Mouse (Mus musculus): ENCODE measurements around the gene Slc26a9.
"Not testable (repeated sequence)": the region's sequence is repeated elsewhere in the genome, so short reads cannot be mapped to it uniquely, and the experiment has no call there.

The Slc26a9 gene

DNA sequence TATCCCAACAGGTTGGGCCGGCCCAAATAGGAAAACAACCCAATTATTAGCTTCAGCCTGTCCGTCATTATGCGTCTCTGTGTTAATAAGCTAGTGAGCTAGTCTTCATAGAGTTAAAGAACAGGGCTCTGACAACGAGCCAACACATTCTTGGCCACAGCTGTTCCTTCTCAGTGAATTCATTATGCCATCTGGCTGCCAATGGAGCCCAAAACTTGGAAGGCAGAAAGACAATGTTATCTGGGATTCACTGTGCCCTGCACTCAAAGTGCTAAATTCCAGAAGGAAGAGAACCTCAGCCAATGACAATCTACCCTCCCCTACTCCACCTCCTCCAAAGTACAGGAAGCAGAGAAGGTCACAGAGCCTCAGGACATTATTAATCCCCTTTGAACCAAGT lies 26.8 kb downstream of the Slc26a9 start:
- DNase-seq: peak; percentile 86

DNA sequence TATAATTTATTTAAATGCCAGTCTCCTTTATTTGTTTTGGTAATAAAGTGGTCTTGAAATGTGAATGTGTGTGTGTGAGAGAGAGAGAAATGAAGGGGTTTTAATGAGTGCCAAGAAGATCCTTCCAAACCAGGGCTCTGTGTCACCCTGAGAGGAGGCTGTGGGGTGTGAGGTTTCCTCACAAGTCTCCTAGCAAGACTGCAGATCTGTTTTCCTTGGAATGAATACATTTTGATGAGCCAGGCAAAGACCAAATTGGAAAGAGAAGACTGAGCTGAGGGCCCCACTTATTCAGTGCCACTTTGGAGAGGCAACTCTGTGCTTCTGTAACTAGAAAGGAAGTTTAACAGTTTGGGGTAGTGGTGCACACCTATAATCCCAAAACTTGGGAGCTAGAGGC lies 27.6 kb downstream of the Slc26a9 start:
- DNase-seq: no peak

DNA sequence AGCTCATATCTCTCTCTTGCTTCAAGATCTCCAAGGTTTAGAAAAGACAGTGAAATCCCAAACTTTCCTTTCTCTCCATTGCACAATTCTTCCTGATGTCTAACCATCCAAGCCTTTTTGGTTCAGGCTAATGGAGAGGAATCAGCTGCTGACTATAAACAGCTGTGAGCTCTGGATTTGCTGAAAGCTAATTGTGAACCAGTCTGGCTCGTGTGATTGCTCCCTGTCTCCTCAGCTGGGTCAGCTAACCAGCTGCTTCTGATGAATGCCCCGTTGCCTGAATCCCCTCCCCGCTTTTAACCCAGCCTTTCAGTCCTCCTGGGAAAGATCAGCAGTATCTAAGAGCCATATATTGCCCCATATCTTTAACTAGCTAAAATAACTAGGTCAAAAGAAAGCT lies 50.8 kb downstream of the Slc26a9 start:
- peak; percentile 1 for DNase-seq

DNA sequence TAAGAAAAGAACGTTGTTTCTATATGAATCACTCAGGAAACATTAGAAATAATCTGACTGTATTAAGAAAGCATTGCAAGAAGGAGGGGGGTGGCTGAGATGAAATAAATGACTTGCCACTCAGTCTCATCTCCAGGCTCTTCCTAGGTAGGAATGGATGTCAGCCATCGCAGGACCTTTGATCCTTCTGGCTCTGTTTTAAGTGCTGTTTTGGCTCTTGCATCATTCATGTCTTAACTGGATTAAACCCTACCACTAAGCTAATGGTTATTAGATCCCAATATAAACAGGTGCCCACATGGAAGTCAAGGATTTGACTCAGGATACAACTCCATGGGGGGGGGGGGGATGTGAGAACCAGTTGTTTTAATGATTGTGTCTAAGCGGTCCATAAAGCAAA lies 51.3 kb downstream of the Slc26a9 start:
- peak; percentile 6 for DNase-seq

DNA sequence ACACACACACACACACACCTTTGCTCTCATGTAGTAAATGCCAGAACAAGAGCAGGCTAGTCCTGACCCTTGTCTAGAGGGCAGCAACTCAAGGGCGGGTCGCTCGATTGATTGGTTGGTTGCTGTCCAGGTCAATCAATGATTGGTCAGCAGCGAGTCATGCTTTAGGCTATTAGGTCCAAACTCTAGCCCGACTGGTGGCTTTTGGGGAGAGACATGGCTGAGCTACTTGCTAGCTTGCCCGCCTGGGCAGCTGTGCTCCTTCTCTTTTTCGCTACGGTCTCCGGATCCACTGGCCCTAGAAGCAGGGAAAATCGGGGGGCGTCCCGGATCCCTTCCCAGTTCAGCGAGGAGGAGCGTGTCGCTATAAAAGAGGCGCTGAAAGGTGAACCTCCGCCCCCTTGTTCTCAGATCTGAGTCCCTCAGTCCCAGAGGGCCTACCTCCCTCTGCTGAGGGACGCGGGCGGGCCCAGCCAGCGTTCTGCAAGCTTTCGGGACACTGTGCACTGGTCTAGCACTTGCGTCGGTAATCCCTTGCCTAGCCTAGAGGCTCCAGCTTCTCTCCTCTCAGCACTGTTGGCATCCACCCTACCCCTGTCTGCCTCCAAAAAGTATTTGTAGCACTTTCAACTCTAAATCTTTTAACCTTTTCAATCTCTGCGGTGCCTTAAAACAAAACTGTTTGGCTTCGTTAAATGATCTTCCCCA lies 53.5 kb downstream of the Slc26a9 start, which contains the start of gene Pm20d1:
Gene Pm20d1 (plus strand): TSS at position 180 of the 708 bp plus-strand sequence.
- peak; percentile 94 for DNase-seq

DNA sequence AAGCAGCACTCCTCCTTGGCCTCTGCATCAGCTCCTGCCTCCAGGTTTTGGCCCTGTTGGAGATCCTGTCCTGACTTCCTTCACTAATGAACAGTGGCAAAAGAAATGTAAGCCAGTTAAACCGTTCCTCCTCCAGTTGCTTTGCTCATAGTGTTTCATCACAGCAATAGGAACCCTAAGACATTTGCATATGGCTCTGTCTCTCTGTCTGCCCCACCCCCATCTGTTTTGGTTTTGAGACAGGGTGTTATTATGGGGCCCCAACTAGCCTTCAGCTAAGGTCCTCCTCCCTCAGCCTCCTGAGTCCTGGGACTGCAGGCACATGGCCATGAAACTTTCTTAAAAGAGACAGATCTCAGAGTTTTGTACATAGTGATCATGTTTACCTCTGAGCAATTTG lies 56.2 kb downstream of the Slc26a9 start:
- DNase-seq: peak; percentile 7

DNA sequence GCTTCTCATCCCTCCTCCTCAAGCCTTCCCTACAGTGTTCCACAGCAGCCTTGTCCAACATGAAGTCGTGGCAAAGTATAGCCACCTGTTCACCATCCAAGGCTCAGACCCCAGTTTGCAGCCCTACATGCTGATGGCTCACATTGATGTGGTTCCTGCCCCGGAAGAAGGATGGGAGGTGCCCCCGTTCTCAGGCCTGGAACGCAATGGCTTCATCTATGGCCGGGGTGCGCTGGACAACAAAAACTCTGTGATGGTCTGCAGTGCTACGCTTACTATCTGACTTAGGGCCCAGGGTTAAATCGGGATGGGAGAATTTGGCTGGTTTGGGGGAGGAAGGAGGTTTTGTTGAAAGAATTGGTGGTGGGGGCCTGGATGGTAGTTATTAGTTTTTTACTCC lies 57.2 kb downstream of the Slc26a9 start:
- DNase-seq: peak; percentile 1

DNA sequence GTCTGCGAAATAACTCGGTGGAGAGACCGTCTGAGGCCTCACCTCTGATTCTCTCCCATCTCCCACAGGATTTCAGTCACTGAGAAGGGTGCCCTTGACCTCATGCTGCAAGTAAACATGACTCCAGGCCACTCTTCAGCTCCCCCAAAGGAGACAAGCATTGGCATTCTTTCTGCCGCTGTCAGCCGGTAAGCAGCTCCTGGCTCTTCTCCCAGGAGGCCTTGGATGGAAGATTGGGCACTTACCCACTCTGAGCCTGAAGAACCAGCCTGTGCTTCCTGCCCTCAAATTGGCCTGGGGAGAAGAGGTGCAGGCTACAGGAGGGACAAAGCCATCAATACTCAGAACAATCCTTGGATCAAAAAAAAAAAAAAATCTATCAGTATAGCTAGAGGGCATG lies 58.8 kb downstream of the Slc26a9 start:
- DNase-seq: peak; percentile 0

DNA sequence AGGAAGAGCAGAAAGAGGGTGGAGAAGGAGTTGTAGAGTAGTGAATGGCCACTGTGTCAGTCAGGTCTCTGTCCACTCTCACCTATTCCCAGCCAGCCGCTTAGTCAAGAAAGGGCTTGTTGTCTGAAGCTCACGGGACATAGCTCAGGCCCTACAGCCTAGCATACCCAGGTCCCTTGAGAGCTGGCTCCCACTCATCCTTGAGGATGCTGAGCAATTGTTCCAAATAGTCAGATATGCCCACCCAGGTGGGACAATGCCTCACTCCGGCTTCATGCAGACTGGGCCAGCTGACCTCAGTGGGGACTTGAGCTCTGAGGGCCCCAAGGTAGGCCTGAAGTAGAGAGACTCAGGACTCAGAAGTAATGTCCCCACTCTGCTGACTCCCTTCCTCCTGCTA lies 60.3 kb downstream of the Slc26a9 start:
- DNase-seq: no peak

DNA sequence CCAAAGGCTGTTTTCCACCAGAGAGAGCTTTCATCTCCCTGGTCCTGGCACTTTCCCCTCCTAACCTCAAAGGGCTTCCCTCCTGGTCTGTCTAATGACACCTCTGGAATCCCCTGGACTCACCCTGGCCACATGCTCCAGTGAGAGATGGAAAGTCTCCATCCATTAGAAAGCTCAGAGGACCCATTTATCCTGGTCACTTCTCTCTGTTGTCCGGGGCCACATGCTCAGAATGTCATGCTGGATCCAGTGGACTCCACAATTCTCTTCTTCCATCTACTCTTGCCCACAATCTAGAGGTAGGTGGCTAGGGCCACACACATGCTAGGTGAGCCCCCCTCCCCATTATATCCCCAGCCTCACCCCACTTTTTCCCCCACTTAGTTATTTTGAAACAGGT lies 65.2 kb downstream of the Slc26a9 start:
- no peak for DNase-seq

DNA sequence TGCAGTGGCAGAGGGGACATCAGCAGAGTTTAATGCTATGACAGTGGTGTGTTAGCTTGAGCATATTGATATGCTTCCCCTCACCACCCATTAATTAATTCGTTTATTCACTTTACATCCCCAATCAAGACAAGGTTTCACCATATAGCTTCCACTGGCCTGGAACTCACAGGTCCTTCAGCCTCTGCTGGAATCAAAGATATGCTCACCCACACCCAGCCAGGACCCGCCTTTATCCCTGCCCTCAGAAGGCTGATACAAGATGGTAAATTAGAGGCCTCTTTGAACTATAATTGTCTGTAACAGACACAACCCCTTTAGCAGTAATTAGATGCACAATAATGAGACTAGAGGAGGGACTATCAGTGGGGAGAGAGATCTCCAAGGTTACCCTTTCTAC lies 65.8 kb downstream of the Slc26a9 start:
- no peak for DNase-seq

DNA sequence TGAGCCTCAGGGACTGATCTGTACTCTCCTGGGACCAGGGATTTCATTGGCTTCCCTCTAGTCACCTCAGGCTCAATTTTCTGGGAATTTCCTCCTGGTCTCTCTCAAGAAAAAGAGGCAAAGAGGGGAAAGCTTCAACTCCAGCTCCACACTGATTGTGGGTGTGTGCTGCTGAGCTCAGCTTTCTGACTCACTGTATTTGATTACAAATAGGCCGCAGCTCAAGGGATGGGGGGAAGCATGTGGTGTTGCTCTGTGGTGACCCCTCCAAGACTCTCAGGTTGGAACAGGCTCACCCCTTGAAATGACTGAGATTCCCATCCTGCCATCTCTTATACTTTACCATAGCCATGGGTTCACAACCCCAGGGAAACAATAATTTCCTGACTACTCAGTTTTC lies 67.6 kb downstream of the Slc26a9 start:
- DNase-seq: no peak

DNA sequence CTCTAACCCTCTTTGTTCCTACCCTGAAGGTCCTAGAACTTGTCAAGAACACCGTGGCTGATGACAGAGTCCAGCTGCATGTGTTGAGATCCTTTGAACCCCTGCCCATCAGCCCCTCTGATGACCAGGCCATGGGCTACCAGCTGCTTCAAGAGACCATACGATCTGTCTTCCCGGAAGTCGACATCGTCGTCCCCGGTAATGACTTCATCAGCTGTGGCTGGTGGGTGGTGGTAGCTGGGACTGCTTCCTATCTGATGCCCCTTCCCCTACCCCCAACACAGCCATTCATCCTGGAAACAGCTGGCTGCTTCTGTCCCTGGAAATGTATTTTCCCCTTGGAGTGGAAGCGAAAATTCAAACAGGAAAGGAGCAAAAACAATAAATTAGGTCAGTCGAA lies 68.2 kb downstream of the Slc26a9 start:
- DNase-seq: no peak

DNA sequence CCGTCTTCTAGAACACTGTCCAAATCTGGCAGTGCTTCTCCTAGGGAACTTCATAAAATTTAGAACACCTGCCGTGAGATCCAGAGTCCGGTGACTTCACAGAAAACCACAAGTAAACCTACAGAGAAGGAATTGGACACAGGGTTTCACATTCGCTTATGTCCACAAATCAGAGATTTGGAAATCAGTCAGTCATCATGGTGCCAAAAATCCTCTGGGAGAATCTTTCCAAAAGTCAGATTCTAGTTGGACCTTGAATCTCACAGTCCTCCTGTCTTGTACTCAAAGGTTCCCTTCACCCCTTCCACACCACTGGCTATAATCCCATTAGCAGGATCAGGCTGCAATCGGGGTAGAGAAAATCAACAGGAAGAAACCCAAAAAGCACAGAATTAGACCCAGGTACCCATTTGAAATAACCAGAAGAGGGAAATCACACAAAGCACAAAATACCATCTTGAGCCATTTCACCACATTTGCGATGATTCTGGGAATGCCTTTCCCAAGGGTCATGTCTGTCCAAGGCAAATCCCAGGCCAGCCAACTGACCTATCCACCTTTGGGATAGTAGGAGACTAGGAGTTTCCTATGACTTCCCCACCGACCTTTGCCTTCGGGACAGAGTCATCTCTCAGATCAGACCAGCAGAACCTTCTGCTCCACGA lies 68.9 kb downstream of the Slc26a9 start:
- no peak for DNase-seq

DNA sequence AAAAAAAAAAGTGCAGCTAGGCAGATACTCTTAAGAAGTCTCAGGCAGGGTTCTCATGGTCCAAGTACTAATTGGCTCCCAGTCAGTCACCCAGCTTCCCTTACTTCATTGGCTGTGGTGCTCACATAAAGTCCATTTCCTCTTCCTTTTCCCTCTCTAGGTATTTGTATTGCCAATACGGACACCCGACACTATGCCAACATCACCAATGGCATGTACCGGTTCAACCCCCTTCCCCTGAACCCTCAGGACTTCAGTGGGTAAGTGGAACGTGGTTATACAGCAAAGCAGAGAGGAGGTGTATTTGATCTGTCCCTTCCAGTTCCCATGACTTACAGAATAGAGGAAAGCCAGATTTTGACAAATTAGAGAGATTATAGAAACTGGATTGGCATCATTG lies 69.9 kb downstream of the Slc26a9 start:
- no peak for DNase-seq

DNA sequence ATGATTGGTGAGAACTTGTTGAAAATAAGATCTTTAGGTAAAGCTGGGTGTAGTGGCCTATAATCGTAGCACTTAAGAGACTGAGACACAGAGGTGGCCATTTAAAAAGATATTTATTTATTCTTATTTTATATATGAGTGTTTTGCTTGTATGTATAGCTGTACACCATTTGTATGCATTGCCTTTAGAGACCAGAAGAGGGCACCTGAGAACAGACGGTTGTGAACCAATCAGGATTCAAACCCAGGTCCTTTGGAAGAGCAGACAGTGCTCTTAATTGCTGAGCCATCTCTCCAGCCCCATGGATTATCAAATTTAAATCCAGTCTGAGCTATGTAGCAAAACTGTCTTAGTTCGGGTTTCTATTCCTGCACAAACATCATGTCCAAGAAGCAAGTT lies 70.4 kb downstream of the Slc26a9 start:
- no peak for DNase-seq

DNA sequence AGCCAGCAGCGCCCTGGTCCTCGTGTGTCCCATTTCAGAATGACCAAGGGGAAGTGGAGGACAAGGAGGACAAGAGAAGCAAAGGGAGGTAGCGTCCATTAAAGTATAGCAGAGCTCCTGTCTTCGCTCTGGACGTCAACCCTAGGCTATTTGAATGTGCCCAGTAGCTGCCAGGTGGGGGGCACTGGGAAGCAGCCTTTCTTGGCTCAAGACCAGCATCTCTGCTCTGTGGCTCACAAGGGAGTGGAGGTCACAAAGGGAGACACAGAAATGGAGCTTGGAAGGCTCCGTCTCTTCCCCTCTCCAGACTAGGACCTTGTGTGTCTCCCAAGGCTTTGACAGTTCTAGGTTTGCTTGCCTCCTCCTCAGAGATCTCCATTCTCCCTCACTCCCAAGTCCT lies 73.1 kb downstream of the Slc26a9 start:
- DNase-seq: no peak

DNA sequence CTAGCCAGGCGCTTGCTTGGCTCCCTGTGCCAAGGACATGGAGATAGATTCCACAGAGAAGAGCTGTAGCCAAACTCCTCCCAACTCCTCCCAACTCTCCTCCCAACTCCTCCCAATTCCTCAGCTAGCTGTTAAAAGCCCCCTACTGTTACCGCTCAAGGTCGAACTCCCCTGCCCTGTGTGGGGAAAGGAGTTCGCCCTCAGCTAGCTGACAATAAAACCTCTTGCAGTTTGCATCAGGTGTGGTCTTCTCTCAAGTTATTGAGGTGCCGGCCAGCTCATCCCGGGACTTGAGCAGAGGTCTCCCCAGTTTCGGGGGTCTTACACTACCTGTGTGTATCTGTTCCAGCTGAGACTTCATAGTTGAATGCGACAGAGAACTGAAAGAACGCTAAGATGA lies 76.5 kb downstream of the Slc26a9 start:
- DNase-seq: not testable (repeated sequence)

DNA sequence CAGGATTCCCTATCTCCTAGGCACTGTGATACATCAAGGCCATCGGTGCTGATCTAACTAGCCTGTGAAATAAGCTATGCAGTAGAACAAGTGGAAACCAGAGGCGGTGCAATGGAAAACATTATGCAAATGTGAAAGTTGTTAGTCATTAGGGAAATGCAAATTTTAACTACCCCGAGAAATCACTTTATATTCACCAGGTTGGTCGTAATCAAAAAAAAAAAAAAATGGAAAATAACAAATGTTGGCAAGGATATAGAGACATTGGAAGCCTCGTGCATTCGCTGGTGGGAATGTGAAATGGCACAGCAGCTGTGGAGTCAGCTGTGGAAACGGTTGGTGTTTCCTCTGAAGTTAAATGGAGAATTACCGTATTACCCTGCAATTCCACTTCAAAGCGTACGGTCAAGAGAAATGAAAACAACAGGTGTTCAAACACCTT lies 77.1 kb downstream of the Slc26a9 start:
- no peak for DNase-seq
